Mouse (Mus musculus): Measurements from ENCODE around the gene Ccdc9b. TPM values are rescaled to one million over a fixed set of nuclear protein-coding genes. Genes with fewer than 3 reads are reported as not detected.

Gene Ccdc9b
- polyA plus RNA-seq, 1 experiment from 2014 or later, result 1.3 TPM

DNA sequence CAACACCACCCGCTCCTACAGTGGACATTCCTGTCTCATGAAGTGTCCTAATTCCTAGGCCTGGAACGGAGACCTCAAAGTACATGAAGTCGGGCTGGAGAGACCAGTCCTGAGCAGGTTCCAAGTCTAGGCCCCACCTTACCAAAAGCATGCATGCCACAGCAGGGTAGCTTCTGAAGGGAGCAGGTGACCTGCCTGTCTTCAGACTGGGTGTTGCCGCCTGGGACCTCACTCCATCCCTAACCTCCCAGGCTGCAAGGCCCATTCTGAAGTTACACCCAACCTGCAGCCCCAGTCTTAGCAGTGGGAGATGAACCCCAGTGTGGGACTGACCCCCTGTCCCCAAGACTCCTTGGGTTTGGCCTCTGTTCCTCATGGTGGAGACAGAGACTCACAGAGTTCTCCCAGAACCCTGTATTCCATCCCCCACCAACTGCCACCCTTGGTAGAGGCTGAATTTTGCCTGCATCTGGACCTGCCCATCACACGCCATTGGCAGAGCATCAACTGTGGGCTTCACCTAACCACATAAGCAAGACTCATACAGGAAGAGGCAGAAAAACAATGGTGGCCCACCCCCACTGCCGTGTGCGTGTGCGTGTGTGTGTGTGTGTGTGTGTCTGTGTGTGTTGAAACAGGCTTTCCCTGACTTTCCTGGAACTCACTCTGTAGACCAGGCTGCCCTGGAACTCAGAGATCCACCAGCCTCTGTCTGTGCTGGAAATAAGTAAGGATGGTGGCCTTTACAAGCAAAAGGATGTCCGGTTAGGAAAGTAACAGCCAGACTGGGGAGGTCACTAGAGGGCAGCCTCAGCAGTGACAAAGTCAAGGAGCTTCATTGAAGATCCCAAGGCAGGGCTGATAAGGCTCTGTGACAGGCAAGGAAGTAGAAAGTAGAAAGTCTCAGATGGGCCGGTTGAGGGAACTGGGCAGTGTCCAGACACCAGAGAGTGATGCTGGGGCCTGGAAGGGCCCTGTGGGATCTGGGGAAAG, 3.9 kb upstream of the Ccdc9b start:
- Histone ChIP-seq H3K4me3 (replicated peaks; ENCODE audit: low read length) (no peak overlapping the region), H3K36me3 (ENCODE audit: control insufficient read depth, insufficient read depth) (no peaks in the 10 kb centered on the region), H3K4me1 (replicated peaks; ENCODE audit: control insufficient read depth, insufficient read depth, low read length) (peaks cover 24% of the 10 kb centered on the region), H3K9me3 (ENCODE audit: control insufficient read depth, low read length) (no peaks in the 10 kb centered on the region), H3K9ac (replicated peaks; ENCODE audit: low read depth, low read length) (no peak overlapping the region), H3K4me2 (ENCODE audit: low read length) (no peak overlapping the region), H3K27ac (ENCODE audit: low read length) (no peak overlapping the region), H3K27me3 (replicated peaks; ENCODE audit: control insufficient read depth, insufficient read depth, low read length) (0 out of 2 replicates have a peak, but pooled peaks cover 3% of the 10 kb centered on the region)
- ATAC-seq, result no peak
- WGBS, result 80% methylated on average over 10 of the region's 10 CpGs

DNA sequence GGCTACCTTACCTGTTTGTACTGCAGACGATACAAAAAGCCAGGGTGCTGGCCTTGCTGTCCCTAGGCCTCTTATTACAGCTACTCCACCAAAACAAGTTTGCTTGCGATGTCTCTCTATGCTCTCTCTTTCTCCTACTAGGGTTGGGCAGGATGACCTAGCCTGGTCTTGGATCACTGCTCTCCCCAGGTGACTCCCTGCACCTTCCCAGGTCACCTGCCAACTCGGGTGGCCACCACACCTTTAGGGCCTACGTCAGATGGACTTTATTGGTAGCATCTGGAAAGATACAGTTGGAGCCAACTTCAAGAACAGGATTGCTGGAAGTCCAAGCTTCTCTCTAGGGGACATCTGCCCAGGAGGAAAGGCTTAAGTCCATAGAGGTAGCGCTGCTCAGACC, 2.4 kb upstream of the Ccdc9b start:
- H3K4me1 ChIP-seq (replicated peaks; ENCODE audit: control insufficient read depth, insufficient read depth, low read length), result peaks cover 39% of the 10 kb centered on the region
- no peak overlapping the region for H3K9ac ChIP-seq (replicated peaks; ENCODE audit: low read depth, low read length)
- no peaks in the 10 kb centered on the region for H3K27me3 ChIP-seq (replicated peaks; ENCODE audit: control insufficient read depth, insufficient read depth, low read length)
- H3K4me2 ChIP-seq (ENCODE audit: low read length), result no peak overlapping the region
- no peak for ATAC-seq
- no peak overlapping the region for H3K4me3 ChIP-seq (replicated peaks; ENCODE audit: low read length)
- H3K27ac ChIP-seq (ENCODE audit: low read length), result no peak overlapping the region
- no peaks in the 10 kb centered on the region for H3K36me3 ChIP-seq (ENCODE audit: control insufficient read depth, insufficient read depth)
- 86% methylated on average over 5 of the region's 5 CpGs for WGBS
- no peaks in the 10 kb centered on the region for H3K9me3 ChIP-seq (ENCODE audit: control insufficient read depth, low read length)

DNA sequence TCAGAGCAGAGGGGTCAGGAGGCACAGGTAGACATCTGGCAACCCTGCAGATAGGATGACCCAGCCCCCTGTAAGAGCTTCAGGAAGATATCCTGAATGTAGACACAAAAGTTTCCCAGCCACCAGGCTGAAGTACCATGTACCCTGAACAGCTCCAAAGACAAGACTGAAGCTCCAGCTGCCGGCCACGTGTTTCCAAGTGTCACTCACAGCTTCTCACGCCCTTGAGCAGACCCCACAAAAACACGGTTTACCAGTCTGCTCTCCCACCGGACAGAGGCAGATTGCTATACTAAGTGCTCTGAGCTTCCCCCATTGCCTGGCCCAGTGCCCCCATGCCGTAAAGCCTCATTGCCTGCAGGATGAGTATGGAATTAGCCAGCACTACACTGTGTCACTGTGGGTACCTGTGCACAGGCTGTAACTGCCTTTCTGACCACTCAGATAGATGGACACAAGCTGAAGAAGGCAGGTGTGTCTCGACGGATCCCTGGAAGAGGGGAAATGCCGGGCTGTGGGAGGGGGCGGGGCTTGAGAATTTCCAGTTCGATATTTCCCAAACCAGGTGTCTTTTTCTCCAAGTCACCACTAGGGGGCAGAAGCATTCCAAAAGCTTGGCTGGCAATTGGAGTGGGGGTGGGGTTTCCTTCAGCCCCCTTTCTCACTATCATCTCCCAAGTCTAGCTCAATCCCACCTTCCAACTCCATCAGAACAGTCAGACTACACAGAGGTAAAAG, 1.8 kb upstream of the Ccdc9b start:
- ATAC-seq, result no peak
- H3K27me3 ChIP-seq (replicated peaks; ENCODE audit: control insufficient read depth, insufficient read depth, low read length), result no peaks in the 10 kb centered on the region
- H3K36me3 ChIP-seq (ENCODE audit: control insufficient read depth, insufficient read depth), result no peaks in the 10 kb centered on the region
- H3K4me3 ChIP-seq (replicated peaks; ENCODE audit: low read length), result no peak overlapping the region
- H3K4me2 ChIP-seq (ENCODE audit: low read length), result no peak overlapping the region
- no peaks in the 10 kb centered on the region for H3K9me3 ChIP-seq (ENCODE audit: control insufficient read depth, low read length)
- no peak overlapping the region for H3K9ac ChIP-seq (replicated peaks; ENCODE audit: low read depth, low read length)
- peaks cover 42% of the 10 kb centered on the region for H3K4me1 ChIP-seq (replicated peaks; ENCODE audit: control insufficient read depth, insufficient read depth, low read length)
- WGBS, result 20% methylated on average over 11 of the region's 11 CpGs
- H3K27ac ChIP-seq (ENCODE audit: low read length), result peak overlapping the region; percentile 8; the same call in 1 of the 2 replicates

DNA sequence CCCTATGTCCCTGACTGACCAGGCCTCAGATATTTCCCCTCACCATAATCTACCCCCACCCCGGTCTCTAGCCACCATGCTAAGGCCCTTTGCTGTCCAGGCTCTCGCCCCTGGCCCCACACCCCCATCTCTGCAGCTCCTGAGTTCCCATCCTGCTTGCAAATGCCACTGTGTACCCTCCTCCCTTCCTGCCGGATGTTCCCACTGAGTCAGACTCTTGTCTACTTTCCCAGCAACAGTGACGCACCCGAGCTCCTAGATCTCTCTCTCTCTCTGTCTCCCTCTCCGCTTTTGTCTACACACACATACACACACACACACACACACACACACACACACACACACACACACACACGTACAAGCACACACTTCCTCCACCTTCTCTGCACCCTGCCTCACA, 1.0 kb upstream of the Ccdc9b start:
- WGBS, result 46% methylated on average over 7 of the region's 7 CpGs
- Histone ChIP-seq H3K27ac (ENCODE audit: low read length) (peak overlapping the region; percentile 97; the same call in 1 of the 2 replicates), H3K36me3 (ENCODE audit: control insufficient read depth, insufficient read depth) (no peaks in the 10 kb centered on the region), H3K27me3 (replicated peaks; ENCODE audit: control insufficient read depth, insufficient read depth, low read length) (no peaks in the 10 kb centered on the region), H3K4me1 (replicated peaks; ENCODE audit: control insufficient read depth, insufficient read depth, low read length) (peaks cover 42% of the 10 kb centered on the region), H3K9ac (replicated peaks; ENCODE audit: low read depth, low read length) (no peak overlapping the region), H3K9me3 (ENCODE audit: control insufficient read depth, low read length) (no peaks in the 10 kb centered on the region), H3K4me2 (ENCODE audit: low read length) (no peak overlapping the region), H3K4me3 (replicated peaks; ENCODE audit: low read length) (no peak overlapping the region)
- ATAC-seq, result no peak

DNA sequence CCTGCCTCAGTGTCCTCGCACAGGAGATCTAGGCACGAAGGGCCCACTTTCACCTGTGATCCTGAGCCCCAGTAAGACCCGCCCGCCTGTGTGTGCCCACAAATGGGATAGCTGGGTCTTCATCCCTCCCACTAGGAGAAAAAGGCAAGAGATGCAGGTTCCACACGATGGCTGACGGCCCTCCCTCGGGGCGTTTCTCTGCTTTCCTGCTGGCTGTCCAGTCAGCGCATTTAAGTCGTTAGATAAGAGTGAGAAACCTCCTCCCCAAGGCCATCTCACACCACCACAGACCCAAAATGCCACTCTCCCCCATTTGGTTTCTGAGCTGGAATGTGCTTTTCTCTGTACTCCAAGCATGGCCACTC, 305 bp upstream of the Ccdc9b start:
- Histone ChIP-seq H3K36me3 (ENCODE audit: control insufficient read depth, insufficient read depth) (no peaks in the 10 kb centered on the region), H3K27ac (ENCODE audit: low read length) (peak overlapping the region; percentile 97), H3K9ac (replicated peaks; ENCODE audit: low read depth, low read length) (peak overlapping the region; percentile 24; the same call in 1 of the 2 replicates), H3K4me1 (replicated peaks; ENCODE audit: control insufficient read depth, insufficient read depth, low read length) (peaks cover 42% of the 10 kb centered on the region), H3K4me2 (ENCODE audit: low read length) (peak overlapping the region; percentile 49), H3K4me3 (replicated peaks; ENCODE audit: low read length) (no peak overlapping the region), H3K9me3 (ENCODE audit: control insufficient read depth, low read length) (no peaks in the 10 kb centered on the region), H3K27me3 (replicated peaks; ENCODE audit: control insufficient read depth, insufficient read depth, low read length) (no peaks in the 10 kb centered on the region)
- no peak for ATAC-seq
- 5% methylated on average over 10 of the region's 10 CpGs for WGBS

DNA sequence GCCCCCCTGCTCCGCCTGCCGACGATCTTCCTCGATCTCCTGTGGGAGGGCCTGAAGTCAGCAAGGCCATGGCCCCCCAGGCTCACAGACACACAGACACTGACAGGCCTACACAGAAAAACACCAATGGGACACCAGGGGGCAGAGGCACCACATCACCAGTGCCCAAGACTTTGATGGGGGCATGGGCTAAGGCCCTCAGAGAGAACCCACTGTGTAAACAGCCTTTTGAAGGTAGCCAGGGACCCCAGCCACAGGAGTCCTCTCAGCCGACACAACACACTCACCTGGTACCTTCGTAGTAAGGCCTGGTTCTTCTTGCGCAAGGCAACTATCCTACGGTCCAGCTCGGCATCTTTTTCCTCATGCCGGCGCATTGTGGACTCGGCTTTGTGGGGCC, 1.1 kb downstream of the Ccdc9b start:
- no peak overlapping the region for H3K4me3 ChIP-seq (replicated peaks; ENCODE audit: low read length)
- H3K27me3 ChIP-seq (replicated peaks; ENCODE audit: control insufficient read depth, insufficient read depth, low read length), result no peaks in the 10 kb centered on the region
- peaks cover 42% of the 10 kb centered on the region for H3K4me1 ChIP-seq (replicated peaks; ENCODE audit: control insufficient read depth, insufficient read depth, low read length)
- no peaks in the 10 kb centered on the region for H3K36me3 ChIP-seq (ENCODE audit: control insufficient read depth, insufficient read depth)
- H3K27ac ChIP-seq (ENCODE audit: low read length), result peak overlapping the region; percentile 97
- WGBS, result 79% methylated on average over 12 of the region's 12 CpGs
- ATAC-seq, result no peak
- H3K9ac ChIP-seq (replicated peaks; ENCODE audit: low read depth, low read length), result peak overlapping the region; percentile 55
- H3K9me3 ChIP-seq (ENCODE audit: control insufficient read depth, low read length), result no peaks in the 10 kb centered on the region
- peak overlapping the region; percentile 49 for H3K4me2 ChIP-seq (ENCODE audit: low read length)

DNA sequence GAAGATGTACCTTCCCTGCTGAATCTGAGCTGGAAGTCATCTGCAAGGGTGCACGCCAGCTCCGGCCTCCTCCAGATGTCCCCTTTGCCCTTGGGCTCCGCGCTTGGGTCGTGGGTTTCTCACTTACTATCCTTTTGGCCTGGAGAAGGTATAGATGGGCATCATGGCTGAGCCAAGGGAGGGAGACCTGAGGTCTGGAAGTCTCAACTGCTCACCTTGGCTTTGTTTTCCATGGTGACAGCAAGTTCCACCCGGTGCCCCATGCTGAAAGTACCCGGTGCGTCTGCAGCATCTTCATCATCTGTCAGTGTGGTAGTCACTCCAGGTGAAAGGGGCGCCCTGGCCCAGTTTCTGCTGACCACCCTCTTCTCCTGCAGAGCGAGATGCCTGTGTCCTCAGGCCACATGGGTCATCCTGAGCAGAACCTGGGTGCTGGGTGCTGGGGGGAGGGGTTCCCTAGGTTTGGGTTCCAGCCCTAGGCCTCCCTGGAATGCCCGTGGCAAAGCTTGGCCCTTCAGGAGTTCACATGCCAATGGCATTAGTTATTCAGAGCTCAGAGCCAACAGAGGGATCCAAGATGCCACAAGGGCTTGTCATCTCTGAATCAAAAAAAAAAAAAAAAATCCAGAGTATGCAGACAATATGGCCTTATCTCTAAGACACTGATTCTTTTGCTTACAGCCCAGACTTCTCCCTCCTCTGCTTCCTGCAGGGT, 2.0 kb downstream of the Ccdc9b start:
- 83% methylated on average over 11 of the region's 11 CpGs for WGBS
- no peak overlapping the region for H3K9ac ChIP-seq (replicated peaks; ENCODE audit: low read depth, low read length)

DNA sequence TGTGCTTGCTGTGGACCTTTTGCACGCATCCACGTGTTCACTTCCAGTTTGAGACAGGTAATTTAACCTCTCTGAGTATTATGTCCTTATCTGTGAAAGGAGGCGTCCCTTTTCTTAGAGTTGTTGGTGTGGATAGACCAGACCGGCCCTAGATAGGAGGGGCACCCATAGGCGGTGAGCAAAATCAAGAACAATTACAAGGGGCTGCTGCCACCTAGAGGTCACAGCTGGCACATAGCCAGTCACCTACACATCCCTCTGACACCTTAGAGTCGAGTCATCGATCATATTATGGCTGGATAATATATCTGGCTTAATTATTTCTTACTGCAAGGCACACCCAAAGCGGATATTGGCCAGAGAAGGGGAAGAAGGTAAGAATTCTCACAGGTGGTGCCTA, 2.6 kb downstream of the Ccdc9b start:
- Histone ChIP-seq H3K4me1 (replicated peaks; ENCODE audit: control insufficient read depth, insufficient read depth, low read length) (peaks cover 42% of the 10 kb centered on the region), H3K4me3 (replicated peaks; ENCODE audit: low read length) (no peak overlapping the region), H3K9me3 (ENCODE audit: control insufficient read depth, low read length) (no peaks in the 10 kb centered on the region), H3K36me3 (ENCODE audit: control insufficient read depth, insufficient read depth) (no peaks in the 10 kb centered on the region), H3K9ac (replicated peaks; ENCODE audit: low read depth, low read length) (no peak overlapping the region), H3K27me3 (replicated peaks; ENCODE audit: control insufficient read depth, insufficient read depth, low read length) (no peaks in the 10 kb centered on the region), H3K4me2 (ENCODE audit: low read length) (no peak overlapping the region), H3K27ac (ENCODE audit: low read length) (no peak overlapping the region)
- 9% methylated on average over 8 of the region's 8 CpGs for WGBS
- ATAC-seq, result no peak

More for the DNA sequence above, 2.0 kb downstream of the Ccdc9b start:
- peaks cover 42% of the 10 kb centered on the region for H3K4me1 ChIP-seq (replicated peaks; ENCODE audit: control insufficient read depth, insufficient read depth, low read length)
- no peaks in the 10 kb centered on the region for H3K27me3 ChIP-seq (replicated peaks; ENCODE audit: control insufficient read depth, insufficient read depth, low read length)
- no peaks in the 10 kb centered on the region for H3K9me3 ChIP-seq (ENCODE audit: control insufficient read depth, low read length)
- no peak overlapping the region for H3K4me2 ChIP-seq (ENCODE audit: low read length)
- ATAC-seq, result no peak
- no peak overlapping the region; the same call in 1 of the 2 replicates for H3K27ac ChIP-seq (ENCODE audit: low read length)
- H3K4me3 ChIP-seq (replicated peaks; ENCODE audit: low read length), result no peak overlapping the region
- H3K36me3 ChIP-seq (ENCODE audit: control insufficient read depth, insufficient read depth), result no peaks in the 10 kb centered on the region

DNA sequence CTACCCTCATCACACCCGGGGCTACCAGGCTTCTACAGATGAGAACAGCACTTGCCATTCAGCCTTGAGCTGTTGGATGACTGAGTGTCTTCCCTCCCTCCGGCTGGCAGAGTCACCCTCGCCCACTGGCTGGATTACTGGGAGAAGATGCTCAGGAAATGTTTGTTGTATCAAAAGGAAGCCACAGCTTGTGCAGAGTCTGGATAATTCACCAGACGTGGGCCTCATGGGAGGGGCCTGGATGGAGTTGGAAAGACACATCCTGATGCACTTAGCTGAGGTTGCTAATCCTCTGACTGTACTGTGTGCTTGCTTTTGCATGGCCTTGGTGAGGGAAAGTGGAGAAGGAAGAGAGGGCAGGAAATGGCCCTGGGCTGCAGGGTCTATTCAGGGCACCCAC, 6.4 kb downstream of the Ccdc9b start:
- WGBS, result 75% methylated on average over 4 of the region's 4 CpGs
- Histone ChIP-seq H3K27me3 (replicated peaks; ENCODE audit: control insufficient read depth, insufficient read depth, low read length) (no peaks in the 10 kb centered on the region), H3K4me1 (replicated peaks; ENCODE audit: control insufficient read depth, insufficient read depth, low read length) (peaks cover 17% of the 10 kb centered on the region), H3K4me3 (replicated peaks; ENCODE audit: low read length) (no peak overlapping the region), H3K27ac (ENCODE audit: low read length) (no peak overlapping the region), H3K9me3 (ENCODE audit: control insufficient read depth, low read length) (no peaks in the 10 kb centered on the region), H3K36me3 (ENCODE audit: control insufficient read depth, insufficient read depth) (no peaks in the 10 kb centered on the region), H3K4me2 (ENCODE audit: low read length) (no peak overlapping the region), H3K9ac (replicated peaks; ENCODE audit: low read depth, low read length) (no peak overlapping the region)
- no peak for ATAC-seq
